Mouse (Mus musculus) cerebellum, adult (tissue): ENCODE measurements around the gene Rps27l.

Source experiments
- ATAC-seq: cut with Nextera tagmentation; 2 replicates; pipeline ENCODE4 v1.9.2; 2017; ENCODE audit warnings: mild to moderate bottlenecking, moderate library complexity, mixed read lengths; ENCODE audit not compliant: insufficient number of reproducible peaks, low FRiP score, low TSS enrichment

Rps27l gene

DNA sequence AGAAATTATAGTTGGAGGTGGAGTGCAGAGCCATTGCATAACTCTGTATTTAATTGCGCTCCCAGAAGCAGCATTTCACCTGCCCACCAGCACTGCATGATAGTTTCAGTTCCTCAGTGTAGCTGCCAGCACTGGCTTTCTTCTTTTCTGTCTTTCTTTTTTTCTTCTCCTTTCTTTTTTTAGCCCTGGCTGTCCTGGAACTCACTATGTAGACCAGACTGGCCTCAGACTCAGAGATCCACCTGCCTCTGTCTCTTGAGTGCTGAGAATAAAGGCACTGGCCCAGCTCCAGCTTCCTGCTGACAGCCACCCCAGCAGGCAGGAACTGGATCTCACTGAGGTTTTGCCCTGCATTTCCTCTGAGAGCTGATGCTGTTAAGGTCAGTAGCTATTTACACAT is 32.1 kb downstream of the Rps27l start:
- no peak for ATAC-seq

DNA sequence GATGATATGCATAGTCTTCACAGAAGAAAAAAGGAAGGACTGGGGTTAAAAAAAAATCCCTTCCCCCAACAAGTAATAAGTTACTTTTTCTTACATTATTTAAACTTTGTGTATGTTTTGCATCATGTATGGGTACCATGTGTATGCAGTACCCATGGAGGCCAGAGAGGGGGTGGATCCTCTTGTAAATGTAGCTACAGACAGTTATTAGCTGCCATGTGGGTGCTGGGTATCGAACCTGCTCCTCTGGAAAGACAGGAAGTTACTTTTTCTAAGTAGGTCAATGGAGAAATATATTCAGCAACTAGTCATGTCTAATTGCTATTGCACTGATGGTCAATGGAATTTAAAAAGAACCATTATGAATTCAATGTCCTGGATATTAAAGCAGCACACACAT is 32.6 kb downstream of the Rps27l start:
- ATAC-seq = no peak

DNA sequence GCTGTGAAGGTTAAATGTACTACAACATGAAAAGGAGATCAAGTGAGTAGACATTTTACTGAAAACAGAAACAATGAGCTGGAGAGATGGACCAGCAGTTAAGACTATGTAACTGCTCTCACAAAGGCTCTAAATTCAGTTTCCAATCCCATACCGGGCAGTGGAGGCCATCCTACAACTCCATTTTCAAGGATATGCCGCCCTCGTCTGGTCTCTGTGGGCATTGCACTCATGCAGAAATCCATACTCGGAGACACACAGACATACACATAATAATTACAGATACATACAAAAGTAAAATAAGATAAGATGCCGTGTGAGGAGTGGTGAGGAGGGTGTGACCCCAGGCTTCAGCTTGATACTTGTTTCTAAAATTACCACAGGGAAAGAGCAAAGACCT is 34.6 kb downstream of the Rps27l start:
- no peak for ATAC-seq

DNA sequence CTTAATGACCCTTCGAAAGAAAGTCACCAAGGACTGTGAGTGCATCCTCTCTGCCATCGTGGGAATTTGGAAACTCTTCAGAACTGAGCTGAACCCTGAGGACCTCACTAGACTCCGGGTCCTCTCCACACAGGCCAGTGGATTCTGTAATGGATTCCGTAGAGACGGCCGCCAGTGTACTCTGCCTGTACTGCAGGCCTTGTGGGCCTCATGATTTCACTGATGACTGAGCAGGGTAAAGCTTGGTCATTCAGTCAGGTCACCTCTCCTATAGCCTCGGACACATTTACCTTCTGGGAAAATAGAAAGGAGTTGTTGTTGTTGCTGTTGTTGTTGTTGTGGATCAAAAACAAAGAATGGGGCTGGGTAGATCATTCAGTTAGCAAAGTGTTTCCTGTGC is 36.2 kb downstream of the Rps27l start:
- no peak for ATAC-seq

DNA sequence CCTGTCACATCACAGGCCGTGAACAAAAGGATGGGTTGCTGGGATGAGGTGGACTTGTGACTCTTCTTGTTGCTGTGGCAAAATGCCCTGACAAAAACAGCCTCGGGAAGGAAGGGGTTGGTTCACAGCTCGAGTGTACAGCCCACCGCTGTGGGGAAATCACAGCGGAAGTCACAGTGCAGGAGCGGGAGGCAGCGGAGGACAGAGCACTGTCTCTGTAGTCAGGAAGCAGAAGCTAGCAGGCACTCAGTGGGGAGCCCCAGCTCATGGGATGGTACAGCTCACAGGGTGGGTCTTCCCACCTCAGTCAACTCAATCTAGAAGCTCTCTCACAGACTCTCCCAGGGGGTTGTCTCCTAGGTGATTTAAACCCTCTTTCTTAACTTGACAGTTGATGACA is 39.5 kb downstream of the Rps27l start:
- no peak for ATAC-seq

DNA sequence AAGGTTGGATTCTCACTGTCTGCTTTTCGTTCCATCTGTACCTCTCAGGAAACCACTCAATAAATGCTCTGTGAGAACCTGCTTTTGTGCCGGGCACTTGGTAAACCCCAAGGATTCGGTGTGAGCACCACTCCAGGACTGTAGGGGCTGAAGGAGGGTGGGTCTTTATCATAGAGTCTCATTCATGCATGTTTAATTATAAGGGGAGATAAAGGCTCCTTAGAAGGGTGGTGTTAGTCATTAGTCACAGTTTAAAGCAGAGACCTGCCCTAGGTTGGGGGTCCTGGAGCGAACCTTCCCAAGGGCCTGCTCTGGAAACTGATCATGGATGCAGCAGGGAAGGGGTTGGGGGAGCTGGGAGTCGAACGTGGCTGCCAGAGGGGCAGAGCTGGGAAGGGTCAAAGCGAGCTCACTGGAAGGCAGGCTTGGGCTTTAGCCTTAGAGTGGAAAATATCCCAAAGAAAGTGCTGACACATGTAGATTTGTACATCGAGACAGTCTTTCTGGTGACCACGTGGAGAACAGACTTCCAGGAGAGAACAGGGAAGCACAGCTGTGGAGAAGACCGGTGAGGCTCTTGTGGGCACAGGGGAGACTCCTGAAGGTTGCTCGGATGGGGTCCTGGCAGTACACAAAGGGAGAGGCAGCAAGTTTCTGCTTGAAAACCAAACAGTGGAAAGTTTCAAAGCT is 42.5 kb downstream of the Rps27l start:
- no peak for ATAC-seq

DNA sequence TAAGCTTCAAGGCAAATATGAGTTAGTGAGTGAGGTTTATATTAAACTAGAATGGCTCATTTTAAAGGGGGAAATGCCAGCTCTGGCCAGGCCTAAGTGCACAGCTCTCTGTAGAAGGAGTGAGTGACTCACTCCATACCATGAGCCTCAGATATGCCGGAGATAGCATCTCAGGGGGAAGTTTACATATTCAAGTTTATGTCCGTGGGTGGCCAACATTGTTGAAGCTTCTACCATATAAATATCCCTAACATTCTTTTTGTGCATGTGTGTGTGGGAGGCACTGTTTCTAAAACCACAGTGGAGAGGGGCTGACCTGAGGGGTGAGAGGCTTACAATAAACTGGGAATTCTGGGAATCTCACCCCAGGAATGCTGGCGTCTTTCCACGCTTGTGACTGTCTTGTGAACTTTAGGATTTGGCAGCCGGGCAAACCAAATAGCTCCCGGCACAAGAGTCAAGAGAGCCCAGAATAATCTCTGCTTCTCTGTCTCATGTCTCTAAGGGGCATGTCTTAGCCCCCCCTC is 43.1 kb downstream of the Rps27l start:
- no peak for ATAC-seq

DNA sequence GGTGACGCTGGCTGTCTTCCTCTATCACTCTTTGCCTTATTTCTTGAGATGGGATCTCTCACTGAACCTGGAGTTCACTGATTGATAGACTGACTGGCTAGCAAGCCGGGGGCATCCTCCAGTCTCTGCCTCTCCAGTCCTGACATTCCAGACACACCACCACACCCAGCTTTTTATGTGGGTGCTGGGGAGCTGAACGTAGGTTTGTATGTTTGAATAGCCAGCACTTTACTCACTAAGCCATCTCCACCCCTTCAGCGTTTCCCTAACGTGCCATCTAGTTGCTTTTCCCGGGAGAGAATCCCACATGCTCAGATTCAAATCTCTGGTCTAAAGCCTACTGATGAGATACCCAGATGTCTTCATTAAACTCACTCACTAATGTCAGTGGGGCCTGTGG is 43.7 kb downstream of the Rps27l start:
- ATAC-seq = no peak

DNA sequence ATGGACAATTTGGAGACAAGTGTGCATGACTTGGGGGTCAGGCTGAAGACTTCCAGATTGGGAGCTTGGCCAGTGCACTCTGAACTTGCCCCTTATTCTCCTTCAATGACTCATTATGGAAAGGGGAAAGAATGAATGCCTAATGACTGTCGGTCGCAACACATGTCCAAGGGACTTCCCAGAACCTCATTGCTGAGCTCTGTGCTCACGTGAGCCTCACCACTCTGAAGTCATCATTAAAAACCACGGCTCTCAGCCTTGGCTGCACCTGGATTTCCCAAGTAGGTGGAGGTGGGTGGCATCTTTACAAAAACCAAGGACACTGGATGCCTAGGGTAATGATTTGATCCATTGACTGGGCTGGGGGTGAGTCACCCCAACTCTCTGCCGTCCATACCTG is 44.2 kb downstream of the Rps27l start:
- no peak for ATAC-seq

DNA sequence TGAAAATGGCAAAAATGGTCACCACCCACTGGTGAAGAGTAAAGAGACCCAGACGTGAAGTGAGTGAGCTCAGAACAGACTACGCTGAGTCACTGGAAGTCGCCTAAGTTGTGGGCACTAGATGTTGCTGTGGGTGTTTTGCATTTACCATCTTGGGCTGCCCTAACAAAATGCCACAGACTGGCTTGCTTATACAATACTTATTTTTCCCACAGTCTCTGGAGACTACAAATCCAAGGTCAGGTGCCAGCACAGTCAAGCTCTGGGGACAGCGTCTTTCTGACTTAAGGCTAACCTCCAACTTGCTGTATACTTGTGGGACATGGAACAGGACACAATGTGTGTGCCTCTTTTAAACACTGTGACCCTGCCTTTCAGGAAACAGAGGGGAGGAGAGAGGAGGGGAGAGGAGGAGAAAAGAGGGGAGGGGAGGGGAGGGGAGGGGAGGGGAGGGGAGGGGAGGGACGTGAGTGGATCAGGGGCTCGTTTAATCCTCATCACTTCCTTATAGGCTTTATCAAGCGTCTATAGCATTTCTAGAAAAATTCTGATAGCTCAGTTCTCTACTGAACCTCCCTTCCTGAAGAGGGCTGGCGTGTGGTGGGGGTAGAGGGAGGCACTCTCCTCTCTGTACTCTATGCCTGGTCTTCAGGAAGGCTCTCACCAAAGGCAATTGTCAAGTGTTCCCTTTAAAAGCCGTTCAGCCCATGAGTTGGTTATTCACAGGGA is 45.3 kb downstream of the Rps27l start:
- no peak for ATAC-seq

DNA sequence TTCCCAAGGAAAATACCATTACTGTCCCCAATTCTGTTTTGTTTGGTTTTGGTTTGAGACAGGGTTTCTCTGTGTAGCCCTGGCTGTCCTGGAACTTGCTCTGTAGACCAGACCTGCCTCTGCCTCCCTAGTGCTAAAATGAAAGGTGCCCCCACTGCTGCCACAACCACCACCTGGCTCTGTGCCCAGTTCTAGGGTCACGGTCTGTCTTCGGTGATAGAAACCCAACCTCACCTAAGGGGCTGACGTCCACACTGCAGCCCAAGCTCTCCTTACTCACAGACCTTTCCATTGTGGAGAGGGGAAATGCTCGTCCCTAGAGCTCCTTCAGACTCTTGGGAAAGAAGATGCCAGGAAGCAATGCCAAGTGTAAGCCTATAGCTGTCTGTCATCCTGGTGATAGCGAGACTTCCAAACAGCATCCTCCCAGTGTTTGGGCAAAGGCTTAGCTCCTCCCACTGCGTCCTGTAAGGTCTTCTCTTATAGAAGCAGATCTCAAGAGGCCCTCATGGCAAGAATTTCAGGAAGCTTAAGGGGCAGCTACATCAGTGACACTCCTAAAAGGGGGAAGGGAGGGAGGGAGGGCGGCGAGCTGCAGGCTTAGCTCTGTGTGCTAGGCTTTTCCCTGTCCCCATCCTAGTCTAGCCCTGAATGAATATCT is 46.0 kb downstream of the Rps27l start:
- no peak for ATAC-seq
